Mouse (Mus musculus): ENCODE results near the gene M1ap.

GRCm38 (mm10) chr6:83034463-83035055 is 87.9 kb downstream of the M1ap start:
- no peak for TF ChIP-seq MAFK (IDR thresholded peaks at IDR 0.05; ENCODE audit: insufficient read depth, low read depth, low read length)
- no peak for TF ChIP-seq ZNF384 (IDR thresholded peaks at IDR 0.05; ENCODE audit: low read depth, low read length)
- no peak for TF ChIP-seq HCFC1 (IDR thresholded peaks at IDR 0.05; ENCODE audit: borderline replicate concordance, insufficient read depth, low read length)
- TF ChIP-seq CHD2 (IDR thresholded peaks at IDR 0.05; ENCODE audit: low read depth, low read length) = no peak
- no peak for TF ChIP-seq ZC3H11A (IDR thresholded peaks at IDR 0.05; ENCODE audit: borderline replicate concordance, low read depth, low read length)

Measured in ES-E14 (cell line).